Mouse (Mus musculus) forebrain, embryonic 10.5 days (tissue): ENCODE results near the gene Pparg. TPM values are rescaled to one million over a fixed set of nuclear protein-coding genes. Genes with fewer than 3 reads are reported as not detected.

ENCODE experiments used
- DNase-seq: peaks from one replicate; pipeline ENCODE4 v3.0.0-alpha.2; 2017; ENCODE audit warnings: low spot score; ENCODE audit errors: extremely low spot score
- H3K27ac ChIP-seq: fragments of 300-500 bp; sonication (generic); 2 replicates; pipeline ENCODE4 v1.5.1; 2016; ENCODE audit warnings: mild to moderate bottlenecking
- H3K27me3 ChIP-seq: fragments of 300-500 bp; sonication (generic); 2 replicates; pipeline ENCODE4 v1.6.1; 2016; ENCODE audit warnings: mild to moderate bottlenecking; ENCODE audit not compliant: poor library complexity, severe bottlenecking
- H3K36me3 ChIP-seq: fragments of 300-500 bp; sonication (generic); replicated peaks from 2 replicates; pipeline ENCODE4 v1.6.1; 2016; ENCODE audit warnings: mild to moderate bottlenecking, moderate library complexity
- H3K4me1 ChIP-seq: fragments of 300-500 bp; sonication (generic); 2 replicates; pipeline ENCODE4 v1.6.1; 2016
- H3K4me3 ChIP-seq: fragments of 300-500 bp; sonication (generic); 2 replicates; pipeline ENCODE4 v1.5.1; 2016; ENCODE audit warnings: mild to moderate bottlenecking, moderate library complexity
- H3K9me3 ChIP-seq: fragments of 300-500 bp; sonication (generic); 2 replicates; pipeline ENCODE4 v1.6.1; 2016; ENCODE audit warnings: mild to moderate bottlenecking, moderate library complexity
- WGBS: fragments of 180-500 bp; shearing (Covaris S2); methylation state at CpG from one replicate; pipeline ENCODE4 v1.1.7; 2016; 5-methylcytosine and 5-hydroxymethylcytosine counted together
- polyA plus RNA-seq: library from polyadenylated mRNA; unstranded; fragments of >200 nt; fragmentation: Nextera tagmentation; extraction: Ambion mirVana; gene quantifications from 2 replicates; pipeline ENCODE4 v1.2.1, GENCODE M21; 2016

Pparg gene
- polyA plus RNA-seq, 1 experiment from 2014 or later: 0.07 TPM

DNA sequence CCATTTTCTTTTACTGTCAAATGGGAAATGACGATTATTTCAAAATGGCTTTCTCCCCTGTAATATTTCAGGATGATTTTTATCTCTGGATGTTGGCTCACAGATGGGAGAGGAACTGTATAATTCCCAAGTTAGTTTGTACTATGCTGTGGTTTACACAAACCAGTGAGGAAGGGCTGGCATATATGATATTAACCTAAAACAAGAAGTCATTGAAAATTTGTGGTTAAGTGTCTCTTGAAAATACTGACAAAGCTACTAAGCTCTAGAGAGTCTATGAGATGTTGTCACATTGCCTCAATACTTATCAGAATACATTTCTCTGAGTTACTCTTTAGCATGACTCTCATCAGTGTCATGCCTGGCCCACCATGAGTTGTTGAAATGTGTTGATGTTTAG lies 73.3 kb downstream of the Pparg start:
- no peaks in the 10 kb centered on the region for H3K9me3 ChIP-seq
- H3K4me3 ChIP-seq: no peak overlapping the region
- DNase-seq: no peak
- no peaks in the 10 kb centered on the region for H3K27me3 ChIP-seq
- 88% methylated on average over 1 of the region's 1 CpGs for whole genome bisulfite sequencing
- H3K27ac ChIP-seq: no peak overlapping the region
- no peaks in the 10 kb centered on the region for H3K4me1 ChIP-seq
- H3K36me3 ChIP-seq: no peaks in the 10 kb centered on the region

DNA sequence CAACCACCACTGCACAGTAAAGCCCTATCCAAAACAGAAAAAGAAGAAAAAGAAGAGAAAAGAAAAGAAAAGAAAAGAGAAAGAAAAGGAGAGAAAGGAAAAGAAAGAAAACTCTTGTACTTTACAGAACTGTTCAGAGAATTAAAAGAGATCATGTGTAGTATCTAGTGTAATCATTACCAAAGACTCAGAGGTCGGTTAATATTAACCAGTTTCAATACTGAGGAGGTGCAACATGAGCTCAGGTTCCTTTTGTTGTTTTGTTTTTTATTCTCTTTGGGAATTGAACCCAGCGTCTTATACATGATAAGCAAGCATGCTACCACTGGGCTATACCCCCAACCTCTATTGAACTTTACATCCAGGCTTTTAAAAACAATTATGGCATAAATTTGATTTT lies 74.1 kb downstream of the Pparg start:
- H3K36me3 ChIP-seq: no peaks in the 10 kb centered on the region
- WGBS: 83% methylated on average over 2 of the region's 2 CpGs
- DNase-seq: no peak
- no peaks in the 10 kb centered on the region for H3K9me3 ChIP-seq
- H3K27me3 ChIP-seq: no peaks in the 10 kb centered on the region
- no peak overlapping the region for H3K4me3 ChIP-seq
- H3K4me1 ChIP-seq: no peaks in the 10 kb centered on the region
- no peak overlapping the region for H3K27ac ChIP-seq

DNA sequence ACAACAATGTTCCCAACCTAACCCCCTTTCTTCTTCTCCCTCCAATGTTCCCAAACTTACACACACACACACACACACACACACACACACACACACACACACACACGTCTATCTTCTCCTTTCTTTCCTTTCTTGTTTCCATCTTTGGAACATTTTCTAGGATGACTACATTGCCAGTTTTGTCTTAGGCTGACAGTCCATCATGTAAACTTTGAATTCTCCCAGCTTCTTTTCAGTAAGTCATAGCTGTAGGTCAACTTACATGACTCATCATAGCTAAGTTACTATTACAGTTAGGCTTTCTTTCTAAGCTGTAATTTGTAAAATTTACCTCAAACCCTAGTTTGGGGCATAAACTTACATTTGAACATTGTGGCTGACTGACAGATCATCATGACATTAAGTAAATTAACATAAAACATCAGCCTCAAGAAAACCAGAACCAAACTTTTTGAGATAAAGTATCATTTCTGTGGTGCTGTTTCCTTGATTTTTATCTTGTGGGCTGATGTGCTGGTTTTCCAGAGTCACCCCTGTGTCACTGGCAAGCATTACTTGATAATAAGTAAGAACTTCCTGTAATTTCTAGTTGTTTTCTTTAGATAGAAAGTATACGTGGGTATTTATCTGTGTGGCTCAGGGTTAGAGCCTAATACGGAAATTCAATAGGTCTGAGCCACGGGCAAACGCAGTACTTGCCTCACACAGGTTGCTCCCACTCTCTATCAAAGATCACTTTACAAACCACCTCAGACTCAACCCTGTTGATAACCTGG lies 79.7 kb downstream of the Pparg start:
- 83% methylated on average over 5 of the region's 5 CpGs for WGBS
- no peak for DNase-seq
- Histone ChIP-seq H3K27me3 (no peaks in the 10 kb centered on the region), H3K9me3 (no peaks in the 10 kb centered on the region), H3K4me1 (no peaks in the 10 kb centered on the region), H3K27ac (no peak overlapping the region), H3K36me3 (no peaks in the 10 kb centered on the region), H3K4me3 (no peak overlapping the region)

DNA sequence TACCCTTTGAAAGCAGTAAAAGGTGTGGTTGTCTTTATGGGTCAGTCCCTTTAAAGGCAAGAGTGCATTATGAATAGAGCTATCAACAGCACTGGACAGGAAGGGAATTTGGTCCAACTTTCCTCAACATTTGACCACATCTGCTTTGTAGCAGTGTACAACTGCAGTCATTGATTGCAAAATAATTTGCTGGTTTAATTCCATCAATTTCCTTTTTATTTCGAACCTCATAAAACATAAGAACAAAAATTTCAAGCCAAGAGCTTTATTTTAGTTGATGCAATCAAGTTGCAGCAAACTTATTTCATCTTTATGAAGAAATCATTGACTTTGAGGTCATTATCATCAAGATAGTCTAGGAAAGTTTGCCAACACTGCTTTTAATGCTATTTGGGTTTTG lies 91.8 kb downstream of the Pparg start:
- H3K27me3 ChIP-seq: no peaks in the 10 kb centered on the region
- no peaks in the 10 kb centered on the region for H3K9me3 ChIP-seq
- no peaks in the 10 kb centered on the region for H3K36me3 ChIP-seq
- WGBS: 85% methylated on average over 1 of the region's 1 CpGs
- H3K27ac ChIP-seq: no peak overlapping the region
- no peak overlapping the region for H3K4me3 ChIP-seq
- H3K4me1 ChIP-seq: no peaks in the 10 kb centered on the region
- DNase-seq: no peak

DNA sequence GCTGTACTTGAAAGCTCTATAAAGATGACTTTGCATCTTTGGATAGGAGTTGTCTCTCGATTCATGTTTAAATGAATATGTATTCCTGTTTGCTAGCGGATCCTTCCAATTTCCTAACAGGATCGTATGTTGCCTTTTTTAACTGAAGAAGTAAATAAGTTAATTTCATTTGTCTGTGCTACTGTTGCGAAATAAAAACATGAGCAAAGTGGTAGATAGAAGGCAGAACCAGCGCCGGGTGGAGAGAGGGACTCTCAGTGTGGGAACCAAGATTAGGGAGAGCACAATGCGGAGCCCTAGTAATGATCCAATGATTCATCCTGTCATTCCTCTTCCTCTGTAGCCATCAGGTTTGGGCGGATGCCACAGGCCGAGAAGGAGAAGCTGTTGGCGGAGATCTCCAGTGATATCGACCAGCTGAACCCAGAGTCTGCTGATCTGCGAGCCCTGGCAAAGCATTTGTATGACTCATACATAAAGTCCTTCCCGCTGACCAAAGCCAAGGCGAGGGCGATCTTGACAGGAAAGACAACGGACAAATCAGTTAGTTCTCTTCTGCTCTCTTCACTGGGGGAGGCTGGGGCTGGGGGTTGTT lies 102.1 kb downstream of the Pparg start:
- no peaks in the 10 kb centered on the region for H3K4me1 ChIP-seq
- H3K27me3 ChIP-seq: no peaks in the 10 kb centered on the region
- H3K9me3 ChIP-seq: no peaks in the 10 kb centered on the region
- no peaks in the 10 kb centered on the region for H3K36me3 ChIP-seq
- 87% methylated on average over 16 of the region's 16 CpGs for WGBS
- no peak overlapping the region for H3K27ac ChIP-seq
- no peak overlapping the region for H3K4me3 ChIP-seq
- DNase-seq: no peak

DNA sequence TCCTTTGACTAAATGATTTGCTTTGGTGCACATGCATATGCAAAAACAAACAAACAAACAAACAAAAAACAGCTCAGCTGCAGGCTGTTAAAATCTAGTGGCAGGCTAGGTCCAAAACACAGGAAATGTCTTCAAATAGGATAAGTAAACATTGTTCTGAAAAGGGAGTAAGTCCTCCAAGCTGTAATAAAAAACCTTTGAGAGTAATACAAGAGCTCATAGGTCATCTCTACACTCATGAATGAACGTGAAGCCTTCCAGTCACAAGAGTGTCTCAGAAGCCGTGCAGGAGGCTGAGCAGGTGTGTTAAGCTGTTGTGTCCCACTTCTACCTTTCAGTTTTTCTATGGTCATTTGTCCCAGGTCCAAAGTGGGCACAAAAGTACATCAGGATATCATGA lies 102.6 kb downstream of the Pparg start:
- WGBS: 84% methylated on average over 2 of the region's 2 CpGs
- H3K27ac ChIP-seq: no peak overlapping the region
- H3K27me3 ChIP-seq: no peaks in the 10 kb centered on the region
- H3K4me1 ChIP-seq: no peaks in the 10 kb centered on the region
- no peak for DNase-seq
- no peaks in the 10 kb centered on the region for H3K36me3 ChIP-seq
- no peak overlapping the region for H3K4me3 ChIP-seq
- H3K9me3 ChIP-seq: no peaks in the 10 kb centered on the region

DNA sequence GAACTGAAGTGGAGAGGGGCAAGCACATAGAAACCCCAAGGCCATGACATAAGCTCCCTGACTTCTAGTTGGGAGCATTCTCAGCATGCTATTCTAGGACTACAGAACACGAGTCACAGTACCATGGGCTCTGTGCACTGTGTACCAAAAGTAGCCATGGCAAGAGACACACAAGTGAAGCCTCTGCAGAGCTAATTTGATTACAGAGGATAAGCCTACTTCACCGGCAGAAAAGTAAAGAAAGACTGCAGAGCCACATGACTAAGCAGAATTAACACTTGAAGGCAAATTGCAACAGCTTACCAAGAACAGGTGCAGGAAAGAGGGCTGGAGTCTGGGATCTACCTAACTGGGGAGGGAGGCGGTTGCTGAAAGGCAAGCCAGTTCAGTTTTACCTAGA lies 103.9 kb downstream of the Pparg start:
- Histone ChIP-seq H3K9me3 (no peaks in the 10 kb centered on the region), H3K4me3 (no peak overlapping the region), H3K27ac (no peak overlapping the region), H3K36me3 (no peaks in the 10 kb centered on the region), H3K4me1 (no peaks in the 10 kb centered on the region), H3K27me3 (no peaks in the 10 kb centered on the region)
- DNase-seq: no peak
- WGBS: 46% methylated on average over 3 of the region's 3 CpGs

DNA sequence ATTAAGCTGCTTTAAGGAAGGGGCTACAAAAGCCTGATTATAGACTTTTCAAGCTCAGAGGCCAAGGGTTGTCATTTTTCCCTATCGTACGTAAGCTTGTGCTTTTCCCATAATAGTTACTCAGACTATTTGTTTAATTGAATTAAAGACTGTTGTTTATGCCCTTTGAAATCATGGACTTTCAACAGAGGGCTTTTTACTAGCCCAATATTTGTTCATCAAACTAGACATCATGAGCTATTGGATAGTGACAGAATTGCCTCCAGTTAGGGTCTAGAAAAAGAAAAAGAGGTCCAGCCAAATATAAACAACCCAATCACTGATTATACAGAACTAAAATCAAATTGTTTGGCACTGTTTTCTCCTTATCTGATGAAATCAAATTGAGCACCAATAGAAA lies 104.7 kb downstream of the Pparg start:
- DNase-seq: no peak
- Histone ChIP-seq H3K9me3 (no peaks in the 10 kb centered on the region), H3K4me3 (no peak overlapping the region), H3K27me3 (no peaks in the 10 kb centered on the region), H3K4me1 (no peaks in the 10 kb centered on the region), H3K36me3 (no peaks in the 10 kb centered on the region), H3K27ac (no peak overlapping the region)
- 47% methylated on average over 2 of the region's 2 CpGs for WGBS

DNA sequence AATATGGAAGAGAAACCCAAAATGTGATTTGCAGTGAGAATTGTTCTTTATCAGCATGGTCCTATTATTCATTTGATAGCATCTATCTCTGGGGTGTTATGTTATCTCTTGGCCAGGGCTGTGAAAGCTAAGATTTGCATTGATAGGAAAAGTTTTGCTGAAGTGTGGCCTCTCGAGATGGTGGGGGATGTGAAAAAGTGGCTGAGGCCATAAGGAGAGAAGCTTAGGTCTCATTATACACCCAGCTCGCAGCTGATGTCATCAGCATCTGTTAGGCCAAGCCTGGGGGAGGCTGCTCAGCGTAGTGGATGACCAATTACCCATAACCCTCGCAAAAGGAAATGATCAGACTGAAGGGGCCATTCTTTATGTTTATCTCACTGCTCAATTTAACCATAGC lies 105.1 kb downstream of the Pparg start:
- 44% methylated on average over 4 of the region's 4 CpGs for WGBS
- no peak overlapping the region for H3K27ac ChIP-seq
- H3K4me1 ChIP-seq: no peaks in the 10 kb centered on the region
- no peak for DNase-seq
- H3K36me3 ChIP-seq: no peaks in the 10 kb centered on the region
- H3K27me3 ChIP-seq: no peaks in the 10 kb centered on the region
- no peaks in the 10 kb centered on the region for H3K9me3 ChIP-seq
- H3K4me3 ChIP-seq: no peak overlapping the region

DNA sequence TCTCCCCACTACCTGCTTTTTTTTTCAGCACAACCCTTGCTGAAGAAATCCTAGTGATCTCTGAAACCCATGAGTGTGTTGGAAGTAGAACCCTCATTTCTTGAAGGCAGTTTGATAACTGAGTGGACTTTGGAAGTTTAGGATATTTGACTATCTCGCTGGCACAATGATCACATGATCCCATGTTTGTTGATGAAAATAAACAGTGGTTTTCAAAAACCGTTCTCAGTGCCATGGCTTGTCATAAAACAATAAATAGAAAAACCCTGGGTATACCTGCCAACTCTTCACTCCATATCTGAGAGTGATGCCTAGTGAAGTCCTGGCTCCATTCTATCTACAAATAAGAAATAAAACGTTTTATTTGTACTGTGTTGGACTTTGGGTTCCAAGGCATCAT lies 105.8 kb downstream of the Pparg start:
- 78% methylated on average over 3 of the region's 3 CpGs for WGBS
- Histone ChIP-seq H3K9me3 (no peaks in the 10 kb centered on the region), H3K4me1 (no peaks in the 10 kb centered on the region)

DNA sequence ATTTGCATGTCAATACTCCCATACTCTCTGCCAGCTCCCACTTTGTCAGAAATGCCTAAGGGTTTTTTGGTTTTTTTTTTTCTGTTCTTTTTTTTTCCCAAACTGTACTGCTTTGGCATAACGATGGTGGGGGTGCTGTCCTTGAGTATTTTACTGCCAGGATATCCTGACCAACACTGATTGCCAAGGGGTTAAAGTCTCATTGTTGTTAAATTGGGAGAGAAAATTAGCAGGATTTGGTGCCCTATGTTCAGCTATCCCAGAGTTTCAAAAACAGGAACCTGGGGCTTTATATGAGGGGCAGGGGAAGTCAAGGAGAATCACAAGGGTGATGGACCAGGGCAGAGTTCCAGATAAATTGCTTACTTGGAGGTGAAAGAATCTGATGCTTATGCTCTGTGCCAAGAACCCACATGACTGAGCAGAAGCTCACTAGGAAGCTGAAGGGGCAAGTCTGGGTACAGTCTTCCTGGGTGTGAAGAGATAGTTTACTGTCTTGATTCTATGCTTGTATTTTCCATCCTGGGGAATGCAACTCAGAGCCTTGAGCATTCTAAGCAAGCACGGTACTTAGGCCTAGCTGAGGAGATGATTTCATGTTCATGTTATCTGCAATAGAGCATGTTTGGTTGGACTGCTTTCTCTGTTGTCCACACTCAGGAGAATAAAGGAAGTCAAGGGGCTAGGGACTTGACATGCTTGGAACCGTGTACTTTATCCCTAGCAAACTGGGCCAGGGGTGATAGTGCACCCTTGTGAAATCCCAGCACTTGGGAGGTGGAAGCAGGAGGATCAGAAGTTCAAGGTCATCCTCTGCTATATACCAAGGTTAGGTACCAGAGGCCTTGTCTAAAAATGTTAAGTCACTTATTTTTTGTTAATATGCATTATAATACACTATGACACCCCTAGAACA lies 109.2 kb downstream of the Pparg start:
- 72% methylated on average over 3 of the region's 3 CpGs for WGBS
- Histone ChIP-seq H3K27me3 (peaks cover 3% of the 10 kb centered on the region; the same call in 1 of the 2 replicates), H3K9me3 (no peaks in the 10 kb centered on the region)

More for the DNA sequence above, 105.8 kb downstream of the Pparg start:
- Histone ChIP-seq H3K27me3 (no peaks in the 10 kb centered on the region), H3K36me3 (no peaks in the 10 kb centered on the region), H3K4me3 (no peak overlapping the region), H3K27ac (no peak overlapping the region)
- no peak for DNase-seq

DNA sequence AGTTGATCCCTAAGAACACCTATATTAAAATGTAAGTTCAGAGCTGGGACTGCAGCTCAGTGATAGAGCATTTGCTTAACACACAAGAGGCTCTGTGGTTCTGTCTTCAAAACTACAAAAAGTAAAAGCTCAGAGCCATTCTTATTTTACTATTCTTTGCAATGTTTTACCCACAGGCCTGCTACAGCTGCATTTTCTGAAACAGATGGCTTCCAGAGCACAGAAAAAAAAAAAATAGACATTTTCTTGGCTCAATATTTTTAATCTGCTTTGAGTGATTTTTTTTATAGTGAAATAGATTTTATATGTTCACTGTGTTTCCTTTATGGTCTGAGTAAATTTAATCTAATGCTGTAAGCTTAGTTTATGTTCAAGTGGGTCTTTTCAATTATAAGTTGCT lies 111.2 kb downstream of the Pparg start:
- no peak for DNase-seq
- no peaks in the 10 kb centered on the region for H3K9me3 ChIP-seq
- H3K27ac ChIP-seq: no peak overlapping the region
- H3K4me3 ChIP-seq: no peak overlapping the region
- H3K27me3 ChIP-seq: peaks cover 15% of the 10 kb centered on the region
- peaks cover 2% of the 10 kb centered on the region; the same call in 1 of the 2 replicates for H3K4me1 ChIP-seq
- H3K36me3 ChIP-seq: no peaks in the 10 kb centered on the region

More for the DNA sequence above, 109.2 kb downstream of the Pparg start:
- Histone ChIP-seq H3K36me3 (no peaks in the 10 kb centered on the region), H3K27ac (no peak overlapping the region), H3K4me1 (no peaks in the 10 kb centered on the region), H3K4me3 (no peak overlapping the region)
- DNase-seq: no peak
